Mouse (Mus musculus): ENCODE results near the gene Vmp1.

GRCm38 (mm10) chr11:86606621-86607339, 76.9 kb downstream of the Vmp1 start:
- TF ChIP-seq ZNF384 (IDR thresholded peaks at IDR 0.05; ENCODE audit: low read depth, low read length) (no peak), ZC3H11A (IDR thresholded peaks at IDR 0.05; ENCODE audit: borderline replicate concordance, low read depth, low read length) (no peak), HCFC1 (IDR thresholded peaks at IDR 0.05; ENCODE audit: borderline replicate concordance, insufficient read depth, low read length) (no peak), MAFK (IDR thresholded peaks at IDR 0.05; ENCODE audit: insufficient read depth, low read depth, low read length) (no peak), CHD2 (IDR thresholded peaks at IDR 0.05; ENCODE audit: low read depth, low read length) (no peak)

All from ES-E14 (cell line).